Mouse (Mus musculus) adrenal gland, postnatal 0 days (tissue): ENCODE measurements around the gene Abca13. TPM values are rescaled to one million over a fixed set of nuclear protein-coding genes. Genes with fewer than 3 reads are reported as not detected.

Experiments used
- polyA plus RNA-seq: library from polyadenylated mRNA; unstranded; fragments of >200 nt; fragmentation: Nextera tagmentation; extraction: Ambion mirVana; gene quantifications from 2 replicates; pipeline ENCODE4 v1.2.1, GENCODE M21; 2015

Gene Abca13
- 0.02 TPM in 1 of 2 replicates, not detected in the other for polyA plus RNA-seq

GRCm38 (mm10) chr11:9191555-9192131 is at the start of gene Abca13:
Gene Abca13 (plus strand): TSS chr11:9191942.

Other genes starting within 250 kb of the Abca13 start
- 0.07 and 0.13 TPM in 2 replicates for gene Pkd1l1, start 218.7 kb upstream of the Abca13 start, polyA plus RNA-seq
- 3.5 and 5.0 TPM in 2 replicates for gene Hus1, start 180.8 kb upstream of the Abca13 start, polyA plus RNA-seq
- 0.11 and 0.72 TPM in 2 replicates for gene Gm11992, start 143.3 kb upstream of the Abca13 start, polyA plus RNA-seq
- gene Sun3, start 143.0 kb upstream of the Abca13 start, polyA plus RNA-seq = not detected in 2 replicates
- 11.3 and 12.9 TPM in 2 replicates for gene Upp1, start 73.8 kb upstream of the Abca13 start, polyA plus RNA-seq